Mouse (Mus musculus): ENCODE results near the gene Cct5. TPM values are rescaled to one million over a fixed set of nuclear protein-coding genes. Genes with fewer than 3 reads are reported as not detected.

The Cct5 gene
- total RNA-seq, 1 experiment: 695 TPM

DNA sequence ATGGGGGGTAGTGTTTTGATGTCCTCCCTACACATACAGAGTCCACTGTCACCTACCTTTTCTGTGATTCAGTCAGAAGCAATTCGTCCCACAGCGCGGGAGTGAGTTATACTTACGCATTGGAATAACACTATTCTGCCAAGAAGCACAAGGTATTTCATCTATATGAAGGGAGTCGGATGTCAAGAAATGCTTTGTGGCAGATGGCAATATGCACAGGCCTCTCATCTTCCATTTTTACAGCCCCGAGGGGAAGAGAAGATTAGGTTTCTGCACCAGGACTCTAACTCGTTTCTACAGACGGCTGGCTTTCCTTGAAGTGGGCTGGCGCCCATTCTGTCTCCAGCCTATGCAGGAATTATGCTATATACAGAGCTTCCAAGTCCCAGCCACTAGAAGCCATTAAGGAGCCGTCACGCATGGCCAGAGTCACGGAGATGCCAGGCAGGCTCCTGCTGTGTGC, 29.8 kb upstream of the Cct5 start:
- Histone ChIP-seq H3K9ac (ENCODE audit: insufficient read depth, low read depth, low read length, poor library complexity, severe bottlenecking) (no peak overlapping the region), H3K36me3 (ENCODE audit: control insufficient read depth, insufficient read depth, low read length, poor library complexity, severe bottlenecking) (no peaks in the 10 kb centered on the region), H3K9me3 (ENCODE audit: control insufficient read depth, insufficient read depth, low read depth, low read length) (no peaks in the 10 kb centered on the region), H3K4me1 (ENCODE audit: control insufficient read depth in 2 of 2, insufficient read depth in 2 of 2, low read length in 2 of 2, poor library complexity in 1 of 2) (no peaks in the 10 kb centered on the region), H3K27ac (ENCODE audit: insufficient read depth, low read depth, low read length, poor library complexity, severe bottlenecking) (no peak overlapping the region), H3K4me3 (ENCODE audit: insufficient read depth in 1 of 2, low read depth in 1 of 2, low read length in 2 of 2, poor library complexity in 1 of 2, severe bottlenecking in 1 of 2) (no peak overlapping the region)
- no peak for DNase-seq (ENCODE audit: low read depth, low spot score)
- in situ Hi-C loops (cut with MboI; ENCODE audit: low sequenced_read_pairs in 2 of 2, unreplicated experiment in 2 of 2): no loop called here
- TF ChIP-seq CHD2 (IDR thresholded peaks at IDR 0.05; ENCODE audit: low read depth, low read length) (no peak), ZNF384 (IDR thresholded peaks at IDR 0.05; ENCODE audit: low read depth, low read length) (no peak), MAFK (IDR thresholded peaks at IDR 0.05; ENCODE audit: insufficient read depth, low read depth, low read length) (no peak), ZC3H11A (IDR thresholded peaks at IDR 0.05; ENCODE audit: borderline replicate concordance, low read depth, low read length) (no peak), HCFC1 (IDR thresholded peaks at IDR 0.05; ENCODE audit: borderline replicate concordance, insufficient read depth, low read length) (no peak)

DNA sequence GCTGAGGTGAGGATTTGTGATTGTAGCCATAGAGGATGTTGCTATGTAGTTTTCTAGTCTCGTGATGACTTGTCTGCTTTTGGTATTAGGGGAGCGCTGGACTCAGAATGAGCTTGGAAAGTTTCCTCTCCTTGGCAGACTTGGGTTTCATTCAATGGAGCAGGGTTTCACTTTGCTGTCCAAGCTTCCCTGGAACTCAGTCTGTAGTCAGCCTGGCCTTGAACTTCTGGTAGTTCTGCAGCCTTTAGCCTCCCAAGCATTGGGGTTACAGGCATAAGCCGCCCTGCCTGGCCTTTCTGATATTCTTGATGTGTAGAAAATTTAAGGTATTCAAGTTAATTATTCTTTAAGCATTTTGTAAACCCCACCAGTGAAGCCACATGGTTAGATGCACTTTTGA, 28.0 kb upstream of the Cct5 start:
- Histone ChIP-seq H3K36me3 (ENCODE audit: control insufficient read depth, insufficient read depth, low read length, poor library complexity, severe bottlenecking) (no peaks in the 10 kb centered on the region), H3K9ac (ENCODE audit: insufficient read depth, low read depth, low read length, poor library complexity, severe bottlenecking) (no peak overlapping the region), H3K4me3 (ENCODE audit: insufficient read depth in 1 of 2, low read depth in 1 of 2, low read length in 2 of 2, poor library complexity in 1 of 2, severe bottlenecking in 1 of 2) (no peak overlapping the region), H3K4me1 (ENCODE audit: control insufficient read depth in 2 of 2, insufficient read depth in 2 of 2, low read length in 2 of 2, poor library complexity in 1 of 2) (no peaks in the 10 kb centered on the region), H3K27ac (ENCODE audit: insufficient read depth, low read depth, low read length, poor library complexity, severe bottlenecking) (no peak overlapping the region), H3K9me3 (ENCODE audit: control insufficient read depth, insufficient read depth, low read depth, low read length) (no peaks in the 10 kb centered on the region)
- in situ Hi-C loops (cut with MboI; ENCODE audit: low sequenced_read_pairs in 2 of 2, unreplicated experiment in 2 of 2): no loop called here
- DNase-seq (ENCODE audit: low read depth, low spot score): no peak
- no peak for TF ChIP-seq MAFK (IDR thresholded peaks at IDR 0.05; ENCODE audit: insufficient read depth, low read depth, low read length)
- no peak for TF ChIP-seq ZC3H11A (IDR thresholded peaks at IDR 0.05; ENCODE audit: borderline replicate concordance, low read depth, low read length)
- no peak for TF ChIP-seq HCFC1 (IDR thresholded peaks at IDR 0.05; ENCODE audit: borderline replicate concordance, insufficient read depth, low read length)
- no peak for TF ChIP-seq ZNF384 (IDR thresholded peaks at IDR 0.05; ENCODE audit: low read depth, low read length)
- TF ChIP-seq CHD2 (IDR thresholded peaks at IDR 0.05; ENCODE audit: low read depth, low read length): no peak

DNA sequence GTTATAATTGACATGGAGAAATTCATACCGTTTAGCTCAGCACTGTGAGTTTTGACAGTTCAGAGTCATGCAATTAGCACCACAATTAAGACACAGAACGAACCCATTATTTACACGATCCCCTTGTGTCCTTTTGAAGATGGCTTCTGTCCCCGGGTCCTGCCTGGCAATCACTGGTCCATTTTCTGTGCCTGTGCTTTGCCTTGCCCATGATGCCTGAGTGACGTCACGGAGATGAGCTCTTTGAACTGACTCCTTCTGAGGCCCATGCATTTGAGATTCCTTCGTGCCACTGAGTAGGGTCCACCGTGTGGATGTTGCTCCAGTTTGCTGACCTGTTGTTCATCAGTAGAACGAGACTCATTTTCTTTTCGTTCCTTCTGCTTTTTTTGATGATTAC, 26.6 kb upstream of the Cct5 start:
- H3K9ac ChIP-seq (ENCODE audit: insufficient read depth, low read depth, low read length, poor library complexity, severe bottlenecking): no peak overlapping the region
- in situ Hi-C loops (cut with MboI; ENCODE audit: low sequenced_read_pairs in 2 of 2, unreplicated experiment in 2 of 2): no loop called here
- no peak overlapping the region for H3K4me3 ChIP-seq (ENCODE audit: insufficient read depth in 1 of 2, low read depth in 1 of 2, low read length in 2 of 2, poor library complexity in 1 of 2, severe bottlenecking in 1 of 2)
- no peak for DNase-seq (ENCODE audit: low read depth, low spot score)
- TF ChIP-seq ZC3H11A (IDR thresholded peaks at IDR 0.05; ENCODE audit: borderline replicate concordance, low read depth, low read length) (no peak), CHD2 (IDR thresholded peaks at IDR 0.05; ENCODE audit: low read depth, low read length) (no peak)
- no peaks in the 10 kb centered on the region for H3K9me3 ChIP-seq (ENCODE audit: control insufficient read depth, insufficient read depth, low read depth, low read length)
- no peaks in the 10 kb centered on the region for H3K4me1 ChIP-seq (ENCODE audit: control insufficient read depth in 2 of 2, insufficient read depth in 2 of 2, low read length in 2 of 2, poor library complexity in 1 of 2)
- no peaks in the 10 kb centered on the region for H3K36me3 ChIP-seq (ENCODE audit: control insufficient read depth, insufficient read depth, low read length, poor library complexity, severe bottlenecking)
- no peak overlapping the region for H3K27ac ChIP-seq (ENCODE audit: insufficient read depth, low read depth, low read length, poor library complexity, severe bottlenecking)

DNA sequence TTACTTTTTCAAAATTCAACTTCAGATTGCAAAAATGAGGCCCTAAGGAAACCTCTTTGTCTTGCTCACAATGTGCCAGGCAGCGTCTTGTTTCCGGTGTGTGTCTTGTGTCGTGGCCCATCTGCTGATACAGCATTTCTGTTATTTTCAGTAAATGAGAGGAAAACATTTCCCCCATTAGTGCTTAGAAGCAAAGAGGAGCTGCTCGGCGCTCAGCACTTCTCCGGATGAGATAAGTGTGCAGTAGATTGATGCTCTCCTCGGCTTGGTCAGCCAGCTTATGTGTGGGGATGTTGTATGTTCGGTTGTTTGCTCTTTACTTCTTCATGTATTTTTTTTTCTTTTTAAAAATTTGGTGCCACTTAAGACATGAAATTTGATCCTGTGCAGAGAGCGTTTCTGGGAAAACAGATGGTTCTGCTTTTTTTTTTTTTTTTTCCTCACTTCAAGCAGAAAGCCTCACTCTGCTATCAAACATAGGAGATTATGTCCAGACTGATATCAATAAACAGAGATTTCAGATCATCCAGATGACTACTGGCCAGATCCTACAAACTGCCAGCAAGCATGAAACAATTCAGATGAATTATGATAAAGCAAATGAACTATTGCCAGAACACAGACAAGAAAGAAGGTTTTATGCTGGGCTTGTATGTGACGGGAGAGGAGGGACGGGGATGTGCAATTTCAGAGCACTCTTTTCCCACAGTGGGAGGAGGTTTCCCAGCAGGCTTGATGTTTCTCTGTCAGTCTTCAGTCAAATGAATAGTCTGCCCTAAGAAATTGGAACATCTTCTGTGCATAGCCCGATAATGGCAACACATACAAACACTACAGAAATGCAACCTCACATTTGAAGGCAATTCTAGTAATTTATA, 25.9 kb upstream of the Cct5 start:
- TF ChIP-seq CHD2 (IDR thresholded peaks at IDR 0.05; ENCODE audit: low read depth, low read length) (no peak), ZC3H11A (IDR thresholded peaks at IDR 0.05; ENCODE audit: borderline replicate concordance, low read depth, low read length) (no peak), HCFC1 (IDR thresholded peaks at IDR 0.05; ENCODE audit: borderline replicate concordance, insufficient read depth, low read length) (no peak), ZNF384 (IDR thresholded peaks at IDR 0.05; ENCODE audit: low read depth, low read length) (no peak), MAFK (IDR thresholded peaks at IDR 0.05; ENCODE audit: insufficient read depth, low read depth, low read length) (no peak)

More for the DNA sequence above, 25.9 kb upstream of the Cct5 start:
- no peaks in the 10 kb centered on the region for H3K4me1 ChIP-seq (ENCODE audit: control insufficient read depth in 2 of 2, insufficient read depth in 2 of 2, low read length in 2 of 2, poor library complexity in 1 of 2)
- no peaks in the 10 kb centered on the region for H3K36me3 ChIP-seq (ENCODE audit: control insufficient read depth, insufficient read depth, low read length, poor library complexity, severe bottlenecking)
- H3K9ac ChIP-seq (ENCODE audit: insufficient read depth, low read depth, low read length, poor library complexity, severe bottlenecking): no peak overlapping the region
- no peak overlapping the region for H3K27ac ChIP-seq (ENCODE audit: insufficient read depth, low read depth, low read length, poor library complexity, severe bottlenecking)
- no peak overlapping the region for H3K4me3 ChIP-seq (ENCODE audit: insufficient read depth in 1 of 2, low read depth in 1 of 2, low read length in 2 of 2, poor library complexity in 1 of 2, severe bottlenecking in 1 of 2)
- in situ Hi-C loops (cut with MboI; ENCODE audit: low sequenced_read_pairs in 2 of 2, unreplicated experiment in 2 of 2): no loop called here
- H3K9me3 ChIP-seq (ENCODE audit: control insufficient read depth, insufficient read depth, low read depth, low read length): no peaks in the 10 kb centered on the region
- DNase-seq (ENCODE audit: low read depth, low spot score): no peak

All from ES-E14 (cell line).